Mouse (Mus musculus): ENCODE results near the gene Gpa33. TPM values are rescaled to one million over a fixed set of nuclear protein-coding genes. Genes with fewer than 3 reads are reported as not detected.

Gene Gpa33
- polyA plus RNA-seq, 1 experiment from 2014 or later, result 0.15 TPM

GRCm38 (mm10) chr1:166205159-166205558, 75.1 kb downstream of the Gpa33 start:
- Histone ChIP-seq H3K9me3 (no peaks in the 10 kb centered on the region), H3K27ac (no peak overlapping the region), H3K4me1 (no peaks in the 10 kb centered on the region), H3K4me3 (no peak overlapping the region), H3K4me2 (no peak overlapping the region), H3K36me3 (no peaks in the 10 kb centered on the region), H3K27me3 (no peaks in the 10 kb centered on the region), H3K9ac (no peak overlapping the region)
- whole genome bisulfite sequencing, result 71% methylated on average over 3 of the region's 3 CpGs
- no peak for ATAC-seq (ENCODE audit: insufficient number of reproducible peaks, insufficient read depth, low FRiP score, low TSS enrichment, low read depth)

- Histone ChIP-seq H3K27me3 (no peaks in the 10 kb centered on the region), H3K9me3 (no peaks in the 10 kb centered on the region), H3K4me3 (no peak overlapping the region), H3K4me1 (no peaks in the 10 kb centered on the region), H3K27ac (no peak overlapping the region), H3K4me2 (no peak overlapping the region), H3K9ac (no peak overlapping the region), H3K36me3 (no peaks in the 10 kb centered on the region)
- ATAC-seq (ENCODE audit: insufficient number of reproducible peaks, insufficient read depth, low FRiP score, low TSS enrichment, low read depth), result no peak
- 87% methylated on average over 6 of the region's 6 CpGs for WGBS
Measured at GRCm38 (mm10) chr1:166209371-166209770, 79.3 kb downstream of the Gpa33 start.

- Histone ChIP-seq H3K9me3 (no peaks in the 10 kb centered on the region), H3K27ac (no peak overlapping the region), H3K27me3 (no peaks in the 10 kb centered on the region), H3K9ac (no peak overlapping the region), H3K4me1 (no peaks in the 10 kb centered on the region), H3K36me3 (no peaks in the 10 kb centered on the region), H3K4me2 (no peak overlapping the region), H3K4me3 (no peak overlapping the region)
- ATAC-seq (ENCODE audit: insufficient number of reproducible peaks, insufficient read depth, low FRiP score, low TSS enrichment, low read depth), result no peak
- WGBS, result 86% methylated on average over 4 of the region's 4 CpGs
Measured at GRCm38 (mm10) chr1:166214181-166214580, 84.1 kb downstream of the Gpa33 start.

Other genes starting within 250 kb of the Gpa33 start
- 10.4 and 12.2 TPM in 2 replicates for gene Pou2f1, start 127.6 kb upstream of the Gpa33 start, polyA plus RNA-seq (2015; fragmentation: Nextera tagmentation; extraction: Ambion mirVana)
- gene Dusp27, start 2.3 kb upstream of the Gpa33 start, polyA plus RNA-seq (2015; fragmentation: Nextera tagmentation; extraction: Ambion mirVana), result 2.6 and 3.0 TPM in 2 replicates
- not detected in 2 replicates for gene Mael, start 108.5 kb downstream of the Gpa33 start, polyA plus RNA-seq (2015; fragmentation: Nextera tagmentation; extraction: Ambion mirVana)
- gene Ildr2, start 123.9 kb downstream of the Gpa33 start, polyA plus RNA-seq (2015; fragmentation: Nextera tagmentation; extraction: Ambion mirVana), result 0.22 and 0.25 TPM in 2 replicates
- 63.7 and 65.3 TPM in 2 replicates for gene Tada1, start 248.9 kb downstream of the Gpa33 start, polyA plus RNA-seq (2015; fragmentation: Nextera tagmentation; extraction: Ambion mirVana)

Data from embryonic facial prominence, embryonic 13.5 days (tissue).